Mouse (Mus musculus) liver, postnatal 0 days (tissue): ENCODE measurements at regions not wholly inside any gene's neighbourhood (a gene's known extent, or its start where the extent isn't known, plus 50 kb on each side); places are given as distances from the start of the nearest gene placed in this dataset.

Experiments used
- ATAC-seq: fragments of 200-750 bp; cut with Nextera tagmentation; 2 replicates; pipeline ENCODE4 v1.8.0; 2017; ENCODE audit warnings: mild to moderate bottlenecking, moderate library complexity
- DNase-seq: peaks from one replicate; pipeline ENCODE4 v3.0.0-alpha.2; 2016
- H3K27ac ChIP-seq: fragments of 300-500 bp; sonication (generic); 2 replicates; pipeline ENCODE4 v1.5.1; 2014; ENCODE audit warnings: antibody characterized with exemption, moderate library complexity, mild to moderate bottlenecking, low read depth
- H3K27me3 ChIP-seq: fragments of 300-500 bp; sonication (generic); 2 replicates; pipeline ENCODE4 v1.6.1; 2014; ENCODE audit warnings: low read length, control low read depth, mixed read lengths; ENCODE audit not compliant: insufficient read depth
- H3K36me3 ChIP-seq: fragments of 300-500 bp; sonication (generic); replicated peaks from 2 replicates; pipeline ENCODE4 v1.6.1; 2014; ENCODE audit warnings: mild to moderate bottlenecking, control low read depth, low read length, moderate library complexity, mixed read lengths; ENCODE audit not compliant: insufficient read depth
- H3K4me1 ChIP-seq: fragments of 300-500 bp; sonication (generic); 2 replicates; pipeline ENCODE4 v1.6.1; 2014; ENCODE audit warnings: antibody characterized with exemption, mild to moderate bottlenecking, control low read depth; ENCODE audit not compliant: insufficient read depth
- H3K4me2 ChIP-seq: fragments of 300-500 bp; sonication (generic); 2 replicates; pipeline ENCODE4 v1.6.1; 2014; ENCODE audit warnings: low read depth, mild to moderate bottlenecking, low read length, moderate library complexity, mixed read lengths
- H3K4me3 ChIP-seq: fragments of 300-500 bp; sonication (generic); 2 replicates; pipeline ENCODE4 v1.5.1; 2014; ENCODE audit warnings: low read depth, low read length
- H3K9ac ChIP-seq: fragments of 300-500 bp; sonication (generic); replicated peaks from 2 replicates; pipeline ENCODE4 v1.6.1; 2014; ENCODE audit warnings: mild to moderate bottlenecking, moderate library complexity
- H3K9me3 ChIP-seq: fragments of 300-500 bp; sonication (generic); 2 replicates; pipeline ENCODE4 v1.6.1; 2016; ENCODE audit warnings: mild to moderate bottlenecking, control low read depth, low read length, mixed read lengths
- CTCF ChIP-seq: sonication (generic); IDR thresholded peaks from 2 replicates; pipeline ENCODE4 v1.5.1; 2016; ENCODE audit warnings: antibody characterized with exemption, low read depth
- EP300 ChIP-seq: IDR thresholded peaks from 2 replicates; pipeline ENCODE4 v1.6.1; 2016; ENCODE audit warnings: antibody characterized with exemption, low read depth, mild to moderate bottlenecking
- WGBS: fragments of 180-500 bp; shearing (Covaris S2); extraction: QIAGEN DNeasy Blood & Tissue Kit; methylation state at CpG from one replicate; pipeline ENCODE4 v1.1.7; 2014; ENCODE audit not compliant: insufficient replicate concordance; 5-methylcytosine and 5-hydroxymethylcytosine counted together

- peak; percentile 51 for ATAC-seq
- Histone ChIP-seq H3K36me3 (no peaks in the 10 kb centered on the region), H3K9me3 (no peaks in the 10 kb centered on the region), H3K27ac (no peak overlapping the region), H3K4me3 (no peak overlapping the region), H3K27me3 (no peaks in the 10 kb centered on the region), H3K4me2 (no peak overlapping the region), H3K4me1 (peaks cover 38% of the 10 kb centered on the region), H3K9ac (no peak overlapping the region)
- no peak for TF ChIP-seq CTCF
- TF ChIP-seq EP300, result no peak
- WGBS, result 74% methylated on average over 3 of the region's 3 CpGs
- DNase-seq, result no peak
These were observed 251.6 kb upstream of the Tle3 start for GRCm38 (mm10) chr9:61120531-61120930.

GRCm38 (mm10) chr9:61120931-61121391 is 251.2 kb upstream of the Tle3 start:
- DNase-seq (peak; percentile 34), ATAC-seq (peak; percentile 57)
- Histone ChIP-seq H3K4me3 (no peak overlapping the region), H3K27me3 (no peaks in the 10 kb centered on the region), H3K36me3 (no peaks in the 10 kb centered on the region), H3K4me1 (peaks cover 38% of the 10 kb centered on the region), H3K9me3 (no peaks in the 10 kb centered on the region), H3K4me2 (no peak overlapping the region), H3K9ac (no peak overlapping the region), H3K27ac (no peak overlapping the region)
- 56% methylated on average over 10 of the region's 10 CpGs for WGBS
- TF ChIP-seq CTCF, result no peak
- TF ChIP-seq EP300, result no peak

- Histone ChIP-seq H3K27me3 (no peaks in the 10 kb centered on the region), H3K4me3 (no peak overlapping the region), H3K27ac (no peak overlapping the region), H3K36me3 (no peaks in the 10 kb centered on the region), H3K9me3 (no peaks in the 10 kb centered on the region), H3K4me2 (no peak overlapping the region), H3K9ac (no peak overlapping the region), H3K4me1 (peaks cover 38% of the 10 kb centered on the region)
- TF ChIP-seq CTCF (no peak), EP300 (no peak)
- ATAC-seq (peak; percentile 47), DNase-seq (no peak)
These were observed 248.7 kb upstream of the Tle3 start for GRCm38 (mm10) chr9:61123431-61123830.

DNA sequence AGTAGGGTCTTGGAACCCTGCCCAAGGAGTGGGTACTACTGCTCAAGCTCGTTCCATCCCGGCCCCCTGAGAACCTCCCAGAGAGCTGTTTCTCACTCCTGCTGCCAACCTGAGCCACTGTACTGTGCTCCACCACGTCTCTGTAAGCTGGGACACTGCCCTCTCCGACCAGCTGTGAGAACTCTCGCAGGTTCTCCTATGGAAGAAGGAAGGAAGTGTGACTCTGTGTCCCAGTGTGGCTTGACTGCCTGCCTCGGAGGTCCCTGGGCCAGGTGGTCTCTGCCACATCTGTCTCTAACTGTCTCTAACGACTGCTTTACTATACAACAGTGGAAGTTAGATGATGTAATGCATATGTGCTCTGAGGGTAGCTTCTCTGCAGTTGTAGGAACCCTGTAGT is 246.4 kb upstream of the Tle3 start:
- no peak overlapping the region for H3K9ac ChIP-seq
- peaks cover 18% of the 10 kb centered on the region for H3K4me1 ChIP-seq
- no peak overlapping the region for H3K4me2 ChIP-seq
- TF ChIP-seq EP300 (no peak), CTCF (no peak)
- ATAC-seq (peak; percentile 15; the same call in 1 of the 2 replicates), DNase-seq (no peak)
- no peaks in the 10 kb centered on the region for H3K9me3 ChIP-seq
- H3K27me3 ChIP-seq, result no peaks in the 10 kb centered on the region
- no peak overlapping the region for H3K4me3 ChIP-seq
- H3K27ac ChIP-seq, result no peak overlapping the region
- WGBS, result 49% methylated on average over 7 of the region's 7 CpGs
- H3K36me3 ChIP-seq, result no peaks in the 10 kb centered on the region

DNA sequence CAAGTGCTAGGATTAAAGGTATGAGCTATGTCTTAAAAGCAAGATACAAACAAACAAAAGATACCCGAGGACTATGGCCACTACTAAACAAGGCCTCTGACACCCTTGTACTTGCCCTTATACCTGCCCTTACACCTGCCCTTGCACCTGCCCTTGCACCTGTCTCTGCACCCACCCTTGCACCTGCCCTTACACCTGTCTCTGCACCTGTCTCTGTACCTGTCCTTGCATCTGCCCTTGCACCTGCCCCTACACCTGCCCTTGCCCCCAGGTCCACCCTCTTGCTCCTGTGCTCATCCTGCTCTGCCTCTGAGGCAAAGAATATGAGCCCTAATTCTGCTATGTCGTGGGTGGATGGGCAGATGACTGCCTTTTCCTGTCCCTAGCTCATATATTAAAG is 244.1 kb upstream of the Tle3 start:
- Histone ChIP-seq H3K9ac (no peak overlapping the region), H3K36me3 (no peaks in the 10 kb centered on the region), H3K9me3 (no peaks in the 10 kb centered on the region), H3K27me3 (no peaks in the 10 kb centered on the region), H3K27ac (no peak overlapping the region), H3K4me2 (no peak overlapping the region), H3K4me3 (no peak overlapping the region), H3K4me1 (peaks cover 6% of the 10 kb centered on the region; the same call in 1 of the 2 replicates)
- DNase-seq (no peak), ATAC-seq (no peak)
- TF ChIP-seq CTCF (no peak), EP300 (no peak)
- WGBS, result 41% methylated on average over 2 of the region's 2 CpGs

DNA sequence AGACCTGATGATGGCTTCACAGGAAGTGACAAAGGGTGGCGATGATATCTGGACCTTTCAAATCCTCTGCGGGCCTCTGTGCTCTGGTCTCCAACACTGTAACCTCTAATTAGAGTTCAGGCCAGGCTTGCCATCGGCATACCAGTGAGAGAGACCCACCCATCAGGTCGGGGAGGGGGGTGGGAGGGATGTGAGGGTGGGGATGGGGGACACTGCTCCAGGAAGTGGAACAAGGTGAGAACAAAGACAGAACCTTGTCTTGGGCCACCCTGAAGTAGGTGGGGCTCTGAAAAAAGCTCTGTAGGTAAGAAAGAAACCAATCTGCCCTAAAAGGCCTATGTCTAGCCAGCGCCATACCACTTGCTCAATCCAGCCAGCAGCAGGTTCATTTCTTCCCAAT is 243.0 kb upstream of the Tle3 start:
- no peak for DNase-seq
- Histone ChIP-seq H3K9ac (no peak overlapping the region), H3K27me3 (no peaks in the 10 kb centered on the region), H3K27ac (no peak overlapping the region), H3K36me3 (no peaks in the 10 kb centered on the region), H3K4me1 (no peaks in the 10 kb centered on the region; the same call in 1 of the 2 replicates), H3K9me3 (no peaks in the 10 kb centered on the region), H3K4me2 (no peak overlapping the region), H3K4me3 (no peak overlapping the region)
- no peak for ATAC-seq
- 64% methylated on average over 5 of the region's 5 CpGs for WGBS
- TF ChIP-seq EP300 (no peak), CTCF (no peak)

GRCm38 (mm10) chr9:61130877-61131276 is 241.3 kb upstream of the Tle3 start:
- ATAC-seq (no peak), DNase-seq (no peak)
- Histone ChIP-seq H3K9me3 (no peaks in the 10 kb centered on the region), H3K27ac (no peak overlapping the region), H3K9ac (no peak overlapping the region), H3K4me2 (no peak overlapping the region), H3K4me1 (no peaks in the 10 kb centered on the region), H3K4me3 (no peak overlapping the region), H3K27me3 (no peaks in the 10 kb centered on the region), H3K36me3 (no peaks in the 10 kb centered on the region)
- TF ChIP-seq CTCF (no peak), EP300 (no peak)
- WGBS, result 65% methylated on average over 4 of the region's 4 CpGs
